Mouse (Mus musculus) forebrain, embryonic 16.5 days (tissue): ENCODE data around the gene Nyap2. TPM values are rescaled to one million over a fixed set of nuclear protein-coding genes. Genes with fewer than 3 reads are reported as not detected.

Source experiments
- ATAC-seq: fragments of 200-750 bp; cut with Nextera tagmentation; 2 replicates; pipeline ENCODE4 v1.8.0; 2017; ENCODE audit warnings: mild to moderate bottlenecking, moderate library complexity
- H3K27ac ChIP-seq: fragments of 300-500 bp; sonication (generic); 2 replicates; pipeline ENCODE4 v1.5.1; 2014; ENCODE audit warnings: low read length, control low read depth
- H3K27me3 ChIP-seq: fragments of 300-500 bp; sonication (generic); replicated peaks from 2 replicates; pipeline ENCODE4 v1.6.1; 2014; ENCODE audit warnings: low read length; ENCODE audit not compliant: control insufficient read depth, insufficient read depth
- H3K36me3 ChIP-seq: fragments of 300-500 bp; sonication (generic); 2 replicates; pipeline ENCODE4 v1.6.1; 2014; ENCODE audit not compliant: control insufficient read depth, insufficient read depth
- H3K4me1 ChIP-seq: fragments of 300-500 bp; sonication (generic); replicated peaks from 2 replicates; pipeline ENCODE4 v1.6.1; 2014; ENCODE audit warnings: low read length; ENCODE audit not compliant: control insufficient read depth, insufficient read depth
- H3K4me2 ChIP-seq: fragments of 300-500 bp; sonication (generic); 2 replicates; pipeline ENCODE4 v1.6.1; 2014; ENCODE audit warnings: mild to moderate bottlenecking, low read length, control low read depth
- H3K4me3 ChIP-seq: fragments of 300-500 bp; sonication (generic); replicated peaks from 2 replicates; pipeline ENCODE4 v1.5.1; 2014; ENCODE audit warnings: mild to moderate bottlenecking, low read length, control low read depth
- H3K9ac ChIP-seq: fragments of 300-500 bp; sonication (generic); replicated peaks from 2 replicates; pipeline ENCODE4 v1.6.1; 2014; ENCODE audit warnings: low read depth, low read length, control low read depth
- H3K9me3 ChIP-seq: fragments of 300-500 bp; sonication (generic); 2 replicates; pipeline ENCODE4 v1.6.1; 2016; ENCODE audit warnings: low read length; ENCODE audit not compliant: control insufficient read depth
- WGBS: fragments of 180-500 bp; shearing (Covaris S2); extraction: QIAGEN DNeasy Blood & Tissue Kit; methylation state at CpG from one replicate; pipeline ENCODE4 v1.1.7; 2014; 5-methylcytosine and 5-hydroxymethylcytosine counted together
- polyA plus RNA-seq: library from polyadenylated mRNA; unstranded; fragments of >200 nt; fragmentation: Nextera tagmentation; extraction: Ambion mirVana; gene quantifications from 2 replicates; pipeline ENCODE4 v1.2.1, GENCODE M21; 2015

Nyap2 gene
- polyA plus RNA-seq, 1 experiment from 2014 or later: 12.0 TPM

GRCm38 (mm10) chr1:81090400-81090799 lies 13.7 kb downstream of the Nyap2 start:
- peak; percentile 43; the same call in 1 of the 2 replicates for ATAC-seq
- H3K36me3 ChIP-seq: no peaks in the 10 kb centered on the region
- no peak overlapping the region for H3K9ac ChIP-seq
- no peak overlapping the region for H3K4me2 ChIP-seq
- no peaks in the 10 kb centered on the region; the same call in 1 of the 2 replicates for H3K4me1 ChIP-seq
- WGBS: 88% methylated on average over 1 of the region's 1 CpGs
- no peak overlapping the region for H3K4me3 ChIP-seq
- no peaks in the 10 kb centered on the region for H3K9me3 ChIP-seq
- H3K27me3 ChIP-seq: no peaks in the 10 kb centered on the region
- peak overlapping the region; percentile 50; the same call in 1 of the 2 replicates for H3K27ac ChIP-seq

GRCm38 (mm10) chr1:81090979-81091378 lies 14.2 kb downstream of the Nyap2 start:
- ATAC-seq: no peak
- Histone ChIP-seq H3K27me3 (no peaks in the 10 kb centered on the region), H3K4me2 (no peak overlapping the region), H3K4me1 (peaks cover 2% of the 10 kb centered on the region; the same call in 1 of the 2 replicates), H3K27ac (peak overlapping the region; percentile 6; the same call in 1 of the 2 replicates), H3K9me3 (no peaks in the 10 kb centered on the region), H3K9ac (no peak overlapping the region), H3K36me3 (no peaks in the 10 kb centered on the region), H3K4me3 (no peak overlapping the region)
- WGBS: 38% methylated on average over 3 of the region's 3 CpGs

GRCm38 (mm10) chr1:81092056-81092455 lies 15.3 kb downstream of the Nyap2 start:
- Histone ChIP-seq H3K27ac (no peak overlapping the region), H3K4me1 (peaks cover 2% of the 10 kb centered on the region; the same call in 1 of the 2 replicates), H3K4me2 (no peak overlapping the region), H3K9me3 (no peaks in the 10 kb centered on the region), H3K27me3 (no peaks in the 10 kb centered on the region), H3K4me3 (no peak overlapping the region), H3K36me3 (no peaks in the 10 kb centered on the region), H3K9ac (no peak overlapping the region)
- ATAC-seq: no peak
- 75% methylated on average over 2 of the region's 2 CpGs for WGBS

- H3K4me2 ChIP-seq: no peak overlapping the region
- H3K4me3 ChIP-seq: no peak overlapping the region
Measured at GRCm38 (mm10) chr1:81092886-81093285, 16.1 kb downstream of the Nyap2 start.

GRCm38 (mm10) chr1:81098950-81099349 lies 22.2 kb downstream of the Nyap2 start:
- no peak for ATAC-seq
- 8% methylated on average over 1 of the region's 1 CpGs for WGBS
- Histone ChIP-seq H3K4me1 (peaks cover 2% of the 10 kb centered on the region; the same call in 1 of the 2 replicates), H3K27ac (no peak overlapping the region), H3K36me3 (no peaks in the 10 kb centered on the region), H3K9me3 (no peaks in the 10 kb centered on the region), H3K4me3 (no peak overlapping the region), H3K4me2 (no peak overlapping the region), H3K9ac (no peak overlapping the region), H3K27me3 (no peaks in the 10 kb centered on the region)

More at GRCm38 (mm10) chr1:81092886-81093285, 16.1 kb downstream of the Nyap2 start:
- Histone ChIP-seq H3K9me3 (no peaks in the 10 kb centered on the region), H3K36me3 (no peaks in the 10 kb centered on the region), H3K27me3 (no peaks in the 10 kb centered on the region), H3K4me1 (peaks cover 2% of the 10 kb centered on the region; the same call in 1 of the 2 replicates), H3K27ac (no peak overlapping the region), H3K9ac (no peak overlapping the region)
- 92% methylated on average over 4 of the region's 4 CpGs for WGBS
- ATAC-seq: no peak

- H3K9me3 ChIP-seq: no peaks in the 10 kb centered on the region
- no peaks in the 10 kb centered on the region for H3K36me3 ChIP-seq
- no peak overlapping the region for H3K27ac ChIP-seq
- H3K9ac ChIP-seq: no peak overlapping the region
- peak; percentile 58; the same call in 1 of the 2 replicates for ATAC-seq
- H3K27me3 ChIP-seq: no peaks in the 10 kb centered on the region
- H3K4me1 ChIP-seq: no peaks in the 10 kb centered on the region; the same call in 1 of the 2 replicates
- no peak overlapping the region for H3K4me3 ChIP-seq
- no peak overlapping the region for H3K4me2 ChIP-seq
- 61% methylated on average over 1 of the region's 1 CpGs for WGBS
Measured at GRCm38 (mm10) chr1:81101749-81102148, 25.0 kb downstream of the Nyap2 start.

- Histone ChIP-seq H3K9ac (no peak overlapping the region), H3K36me3 (no peaks in the 10 kb centered on the region), H3K4me2 (no peak overlapping the region), H3K27ac (no peak overlapping the region), H3K27me3 (no peaks in the 10 kb centered on the region), H3K9me3 (no peaks in the 10 kb centered on the region), H3K4me1 (no peaks in the 10 kb centered on the region), H3K4me3 (no peak overlapping the region)
- no peak for ATAC-seq
Measured at GRCm38 (mm10) chr1:81119732-81120131, 43.0 kb downstream of the Nyap2 start.

GRCm38 (mm10) chr1:81132007-81132712 lies 55.4 kb downstream of the Nyap2 start:
- Histone ChIP-seq H3K27me3 (no peaks in the 10 kb centered on the region), H3K36me3 (no peaks in the 10 kb centered on the region), H3K9ac (no peak overlapping the region), H3K4me3 (no peak overlapping the region), H3K9me3 (no peaks in the 10 kb centered on the region), H3K4me1 (no peaks in the 10 kb centered on the region), H3K27ac (no peak overlapping the region), H3K4me2 (no peak overlapping the region)
- peak; percentile 63; the same call in 1 of the 2 replicates for ATAC-seq
- 38% methylated on average over 8 of the region's 8 CpGs for WGBS

- Histone ChIP-seq H3K9ac (no peak overlapping the region), H3K4me3 (no peak overlapping the region), H3K9me3 (no peaks in the 10 kb centered on the region), H3K27me3 (no peaks in the 10 kb centered on the region), H3K36me3 (no peaks in the 10 kb centered on the region), H3K4me2 (no peak overlapping the region), H3K4me1 (no peaks in the 10 kb centered on the region), H3K27ac (no peak overlapping the region)
- no peak for ATAC-seq
Measured at GRCm38 (mm10) chr1:81143855-81144254, 67.1 kb downstream of the Nyap2 start.
